Mouse (Mus musculus): Measurements from ENCODE around the gene Pvalb.

DNA sequence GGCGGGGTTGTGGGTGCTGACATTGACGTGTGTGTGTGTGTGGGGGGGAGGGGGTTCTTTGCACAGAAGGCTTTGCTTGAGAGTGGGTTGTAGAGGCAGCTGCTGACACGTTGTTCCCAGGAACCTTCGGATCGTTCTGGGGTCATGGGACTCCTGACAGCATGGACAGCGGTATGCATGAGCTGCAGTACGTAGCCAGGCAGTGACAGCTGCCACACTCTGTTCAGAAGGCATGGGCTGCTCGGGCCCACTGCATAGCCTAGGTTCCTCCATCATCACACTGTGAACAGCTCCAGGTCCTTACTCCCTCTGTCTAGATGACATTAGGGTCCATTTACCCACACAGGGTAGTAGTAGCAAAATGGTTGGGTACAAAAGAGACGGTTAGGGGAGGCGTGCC, 28.9 kb downstream of the Pvalb start:
- TF ChIP-seq CTCF (IDR thresholded peaks at IDR 0.05; ENCODE audit: low read depth) (no peak), EP300 (optimal IDR thresholded peaks at IDR 0.05) (no peak)
